Mouse (Mus musculus) lung, postnatal 0 days (tissue): ENCODE measurements at regions not wholly inside any gene's neighbourhood (a gene's known extent, or its start where the extent isn't known, plus 50 kb on each side); places are given as distances from the start of the nearest gene placed in this dataset.
A peak's percentile ranks its signal among the peaks of the same experiment; 100 is the strongest.

ENCODE experiments used
- CTCF ChIP-seq: IDR thresholded peaks from 2 replicates; pipeline ENCODE4 v1.5.1; 2016; ENCODE audit warnings: antibody characterized with exemption, mild to moderate bottlenecking
- EP300 ChIP-seq: IDR thresholded peaks from 2 replicates; pipeline ENCODE4 v1.6.1; 2016; ENCODE audit warnings: antibody characterized with exemption, mild to moderate bottlenecking, control low read depth

DNA sequence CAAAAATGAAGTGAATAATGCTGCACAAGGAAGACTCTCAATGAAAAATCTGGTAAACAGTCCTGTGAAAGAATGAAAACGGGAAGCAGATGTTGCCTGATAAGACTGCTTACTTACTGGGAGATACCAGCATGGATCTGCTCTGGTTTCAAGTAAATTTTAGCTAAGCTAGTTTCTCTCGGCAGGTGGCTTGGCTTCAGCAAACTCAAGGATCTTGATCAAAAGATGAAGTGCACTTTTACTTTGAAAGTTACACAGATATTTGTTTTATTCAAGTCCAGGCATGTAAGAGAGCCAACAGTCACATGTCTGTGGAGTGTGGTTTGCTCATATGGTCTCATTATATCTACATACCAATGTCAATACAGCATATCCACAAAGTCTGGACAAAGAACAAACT is 451.5 kb upstream of the Akr1e1 start:
- TF ChIP-seq CTCF (no peak), EP300 (peak; percentile 74)
